Mouse (Mus musculus): ENCODE data around the gene Slc38a8.

The Slc38a8 gene

GRCm38 (mm10) chr8:119436933-119437332 lies 64.6 kb downstream of the Slc38a8 start:
- no peak for DNase-seq

- no peak for DNase-seq
These were observed 65.2 kb downstream of the Slc38a8 start for GRCm38 (mm10) chr8:119436331-119436730.

- DNase-seq = no peak
These were observed 66.0 kb downstream of the Slc38a8 start for GRCm38 (mm10) chr8:119435527-119435926.

GRCm38 (mm10) chr8:119434569-119434968 lies 66.9 kb downstream of the Slc38a8 start:
- DNase-seq = no peak

GRCm38 (mm10) chr8:119433582-119434174 lies 67.8 kb downstream of the Slc38a8 start, which contains the start of gene Osgin1:
Gene Osgin1, plus strand, starts transcription at chr8:119434124.
- DNase-seq = no peak

GRCm38 (mm10) chr8:119432372-119432771 lies 69.1 kb downstream of the Slc38a8 start:
- no peak for DNase-seq

GRCm38 (mm10) chr8:119430690-119431089 lies 70.8 kb downstream of the Slc38a8 start:
- DNase-seq = no peak

GRCm38 (mm10) chr8:119430250-119430649 lies 71.2 kb downstream of the Slc38a8 start:
- DNase-seq = no peak
